Mouse (Mus musculus) pancreas, adult 10 weeks (tissue): ENCODE results near the gene Gga1. TPM values are rescaled to one million over a fixed set of nuclear protein-coding genes. Genes with fewer than 3 reads are reported as not detected.

Source experiments
- polyA plus RNA-seq: library from polyadenylated mRNA; stranded (reverse); fragments of 350-450 nt; fragmentation: Illumina TruSeq; extraction: RNeasy Lipid Tissue Mini Kit (QIAGEN cat#74804); gene quantifications from one replicate; pipeline ENCODE4 v1.2.3, GENCODE M21; 2015; ENCODE audit warnings: low read depth, low replicate concordance; ENCODE audit not compliant: insufficient read depth

Gga1 gene
- 14.9 TPM for polyA plus RNA-seq

DNA sequence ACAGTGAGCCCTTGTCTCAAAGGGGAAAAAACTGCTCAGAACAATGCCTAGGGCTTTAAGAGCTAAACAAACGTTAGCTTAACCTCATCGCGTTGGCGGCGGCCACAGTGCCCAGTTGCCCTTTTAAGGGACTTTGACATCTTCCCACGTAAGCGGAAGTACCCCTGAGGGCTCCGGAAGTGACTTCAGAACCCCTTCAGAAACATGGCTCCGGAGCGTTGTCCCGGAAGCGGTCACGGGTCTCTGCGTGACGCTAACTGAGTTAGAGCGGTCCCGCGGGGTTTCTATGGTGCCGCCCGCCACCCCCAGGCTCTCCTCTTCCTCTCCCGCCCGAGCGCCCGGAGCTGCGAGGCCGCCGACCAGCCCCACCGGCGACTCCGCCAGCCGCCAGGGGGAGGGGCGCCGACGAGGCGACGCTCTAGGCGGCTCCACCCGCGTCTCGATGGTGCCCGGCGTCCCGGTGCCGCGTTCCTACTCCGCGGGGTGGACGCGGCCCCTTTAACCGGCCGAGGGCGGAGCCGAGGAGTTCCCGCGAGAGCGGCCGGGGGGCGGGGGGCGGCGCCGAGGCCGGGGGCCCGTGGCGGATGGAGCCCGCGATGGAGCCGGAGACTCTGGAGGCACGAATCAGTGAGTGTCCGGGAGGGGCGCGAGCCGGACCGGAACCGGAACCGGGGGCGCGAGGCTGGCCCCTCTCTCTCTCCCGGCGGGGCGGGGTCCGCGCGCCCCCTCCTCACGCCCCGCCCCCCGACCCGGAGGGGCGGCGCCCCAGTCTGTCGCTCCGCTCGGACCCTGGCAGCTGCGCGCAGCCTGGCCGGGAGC, at the start of gene Gga1:
Gene Gga1, plus strand, starts transcription at position 200 of the 819 bp plus-strand sequence.

DNA sequence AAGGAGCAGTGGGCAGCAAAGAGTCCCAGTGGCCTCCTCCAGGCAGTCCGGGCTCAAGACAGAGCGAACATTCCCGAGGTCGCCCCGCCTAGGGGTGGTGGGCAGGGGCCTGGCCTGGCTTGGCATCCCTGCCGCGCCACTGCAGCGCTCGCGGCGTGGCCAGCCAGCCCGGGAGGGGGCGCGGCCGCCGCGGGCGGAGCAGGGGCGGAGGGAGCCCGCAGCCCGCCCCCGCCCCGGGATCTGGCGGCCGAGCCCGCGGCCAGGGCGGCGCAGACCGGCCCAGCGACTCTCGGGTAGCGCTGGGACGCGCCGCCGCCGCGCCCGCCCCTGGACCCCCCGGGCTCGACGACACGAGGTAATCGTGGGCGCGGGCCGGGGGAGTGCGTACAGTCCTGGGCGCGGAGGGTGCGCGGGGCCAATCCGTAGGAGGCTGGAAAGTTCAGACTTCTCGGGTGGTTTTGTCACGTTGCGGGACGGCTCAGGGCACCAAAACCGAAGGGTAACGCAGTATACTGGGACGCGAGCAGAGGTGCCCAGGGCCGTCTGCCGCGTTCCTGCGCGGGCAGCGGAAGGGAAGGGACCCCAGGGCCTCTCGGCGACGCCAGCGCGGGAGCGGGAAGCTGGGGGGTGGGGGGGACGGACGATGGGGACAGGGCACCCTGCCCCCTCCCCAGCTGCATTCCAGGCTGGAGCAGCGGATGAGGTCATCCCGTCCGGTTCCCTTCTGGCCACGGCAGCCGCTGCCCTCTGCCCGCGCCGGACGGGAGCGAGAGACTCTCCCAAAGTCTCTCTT, 34.4 kb upstream of the Gga1 start, which contains the start of gene Cdc42ep1:
Gene Cdc42ep1, plus strand, starts transcription at position 254 of the 793 bp plus-strand sequence.

DNA sequence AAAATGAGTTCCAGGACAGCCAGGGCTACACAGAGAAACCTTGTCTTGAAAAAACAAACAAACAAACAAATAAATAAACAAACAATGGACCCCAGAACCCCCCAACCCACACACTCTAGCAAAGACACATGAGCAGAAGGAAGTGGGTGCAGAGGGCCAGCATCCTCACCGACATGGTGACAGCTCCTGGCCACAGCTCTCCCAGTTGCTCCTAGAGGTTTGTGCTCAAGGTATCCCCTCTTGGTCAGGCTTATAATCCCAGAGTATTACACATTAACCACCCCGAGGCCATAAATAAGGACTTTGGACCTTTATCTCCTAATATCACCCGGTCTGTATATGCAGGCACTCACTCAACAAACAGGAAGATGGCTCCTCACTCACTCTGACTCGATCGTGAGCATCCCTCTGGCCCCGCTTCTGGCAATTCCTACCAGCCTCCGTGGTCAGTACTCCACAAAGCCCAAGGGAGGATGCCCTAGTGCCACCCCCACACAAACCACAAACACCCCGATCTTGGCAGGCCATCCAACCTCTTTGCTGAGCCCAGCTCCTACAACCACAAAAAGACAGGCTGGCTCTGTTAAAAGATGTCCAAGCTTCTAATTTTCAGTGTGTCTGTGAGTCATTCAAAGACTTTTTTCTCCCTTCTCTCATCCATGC, 21.6 kb upstream of the Gga1 start, which contains the start of gene Lgals2:
Gene Lgals2, minus strand, starts transcription at position 227 of the 663 bp plus-strand sequence.

DNA sequence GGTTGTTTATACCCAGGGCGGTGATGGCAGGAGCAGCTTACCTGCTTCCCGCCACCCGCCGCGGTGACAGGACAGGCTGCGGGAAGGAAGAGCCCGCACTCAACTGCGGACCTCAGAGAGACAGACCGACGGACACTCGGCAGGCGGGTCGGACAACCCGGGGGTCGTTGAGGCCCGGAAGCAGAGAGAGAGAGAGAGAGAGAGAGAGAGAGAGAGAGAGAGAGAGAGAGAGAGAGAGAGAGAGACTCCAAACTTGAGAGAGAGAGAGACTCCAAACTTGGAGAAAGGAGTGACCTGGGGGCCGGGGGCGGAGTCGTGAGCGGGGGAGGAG, 22.4 kb downstream of the Gga1 start, which contains the start of gene Gm49510:
Gene Gm49510, plus strand, starts transcription at position 259 of the 331 bp plus-strand sequence.

GRCm38 (mm10) chr15:78899740-78900584, 23.0 kb downstream of the Gga1 start, which contains the start of gene Sh3bp1:
Gene Sh3bp1 (plus strand): TSS chr15:78899768.

GRCm38 (mm10) chr15:78913632-78914090, 36.7 kb downstream of the Gga1 start, which contains the start of gene Pdxp:
Gene Pdxp (plus strand): TSS chr15:78913919.

DNA sequence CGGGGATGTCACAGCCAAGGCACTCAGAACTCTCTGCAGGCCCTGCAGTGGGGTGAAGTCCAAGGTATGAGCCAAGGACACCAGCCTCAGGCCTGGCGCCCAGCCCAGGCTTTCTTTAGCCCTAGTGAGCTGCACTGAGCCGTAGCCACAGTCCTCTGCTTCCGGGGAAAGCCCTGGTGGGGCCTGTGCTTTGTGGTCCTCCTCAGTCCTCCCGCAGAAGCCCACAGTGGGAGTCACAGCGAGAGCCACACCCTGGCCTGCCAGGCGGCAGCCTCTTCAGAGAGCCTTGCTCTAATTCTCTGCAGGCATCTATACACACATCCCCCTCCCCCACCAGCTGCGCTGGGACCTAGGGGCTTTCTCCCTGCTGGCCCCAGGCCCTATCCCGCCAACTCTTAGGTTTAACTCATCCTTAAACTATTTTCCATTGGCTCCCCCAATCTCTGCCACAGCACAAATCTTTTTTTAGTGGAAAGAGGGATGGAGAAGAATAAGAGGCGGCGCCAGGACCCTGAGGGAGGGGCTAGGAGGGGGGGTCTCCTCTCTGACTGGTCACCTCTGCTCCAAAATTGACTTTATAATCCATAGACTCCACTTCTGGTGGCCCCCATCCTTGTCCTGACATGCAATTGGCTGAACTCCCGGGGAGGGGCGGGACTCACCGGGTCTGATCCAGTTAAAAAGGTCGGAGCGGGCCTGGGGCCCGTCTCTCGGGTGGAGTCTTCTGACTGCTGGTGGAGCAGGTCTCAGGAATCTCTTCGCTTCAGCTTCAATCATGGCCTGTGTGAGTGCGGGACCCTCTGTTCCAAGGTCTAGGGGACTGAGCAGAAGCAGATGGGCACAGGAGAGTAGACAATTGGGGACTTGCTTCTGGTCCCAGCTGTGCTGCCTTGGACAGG, 49.3 kb downstream of the Gga1 start, which contains the start of gene Lgals1:
Gene Lgals1, plus strand, starts transcription at position 705 of the 899 bp plus-strand sequence.

GRCm38 (mm10) chr15:78934784-78935320, 57.9 kb downstream of the Gga1 start, which contains the start of gene Nol12:
Gene Nol12 (plus strand): TSS chr15:78934933.

Other genes with a start within 250 kb of the Gga1 start
- gene Elfn2, start 158.4 kb upstream of the Gga1 start, polyA plus RNA-seq: not detected
- gene Mfng, start 103.7 kb upstream of the Gga1 start, polyA plus RNA-seq: 5.7 TPM
- 11.2 TPM for gene Card10, start 74.1 kb upstream of the Gga1 start, polyA plus RNA-seq
- 26.1 TPM for gene Cdc42ep1, start 34.6 kb upstream of the Gga1 start, polyA plus RNA-seq
- 2.3 TPM for gene Lgals2, start 21.7 kb upstream of the Gga1 start, polyA plus RNA-seq
- not detected for gene Gm49510, start 22.5 kb downstream of the Gga1 start, polyA plus RNA-seq
- 4.2 TPM for gene Sh3bp1, start 22.6 kb downstream of the Gga1 start, polyA plus RNA-seq
- 0.81 TPM for gene Pdxp, start 36.7 kb downstream of the Gga1 start, polyA plus RNA-seq
- 163 TPM for gene Lgals1, start 49.5 kb downstream of the Gga1 start, polyA plus RNA-seq
- 14.1 TPM for gene Nol12, start 57.7 kb downstream of the Gga1 start, polyA plus RNA-seq
- 12.3 TPM for gene Triobp, start 70.5 kb downstream of the Gga1 start, polyA plus RNA-seq
- 47.5 TPM for gene H1f0, start 151.3 kb downstream of the Gga1 start, polyA plus RNA-seq
- gene Galr3, start 164.7 kb downstream of the Gga1 start, polyA plus RNA-seq: 1.4 TPM
- 9.9 TPM for gene Ankrd54, start 185.7 kb downstream of the Gga1 start, polyA plus RNA-seq
- gene Eif3l, start 198.0 kb downstream of the Gga1 start, polyA plus RNA-seq: 26.9 TPM
- 10.6 TPM for gene Micall1, start 231.7 kb downstream of the Gga1 start, polyA plus RNA-seq